ENCODE assay signal across 8 mouse cellular contexts in the genomic region with DNA sequence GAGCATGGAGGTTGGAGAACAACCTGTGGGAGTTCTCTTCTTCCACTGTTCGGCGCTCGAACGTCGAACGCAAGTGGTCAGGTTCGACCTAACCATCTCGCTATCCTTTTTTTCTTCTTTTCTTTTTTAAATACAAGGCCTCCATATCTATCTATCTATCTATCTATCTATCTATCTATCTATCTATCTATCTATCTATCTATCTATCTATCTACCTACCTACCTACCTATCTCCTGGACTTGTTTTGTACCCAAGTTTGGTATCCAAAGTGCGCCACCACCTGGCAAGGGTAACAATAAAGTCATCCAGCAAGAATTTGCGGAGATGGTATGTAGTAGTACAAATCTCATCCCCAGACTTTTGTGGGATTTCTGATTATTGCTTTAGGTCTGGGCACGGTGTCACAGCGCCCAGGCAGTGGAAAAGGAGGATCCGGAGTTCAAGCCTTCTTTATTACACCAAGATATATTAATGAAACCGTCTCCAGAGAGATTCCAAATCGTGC. TPM values are rescaled to one million over a fixed set of nuclear protein-coding genes. Genes with fewer than 3 reads are reported as not detected.
A peak's percentile ranks its signal among the peaks of the same experiment; 100 is the strongest.
DNase-seq lines count a peak whose midpoint lies in the region; ATAC-seq and TF ChIP-seq lines count a peak whose summit lies in the region.

A gene (minus strand): TSS at position 51 of the 506 bp plus-strand sequence.

- H3K4me1 ChIP-seq in embryonic facial prominence, embryonic 14.5 days (ENCODE audit: control insufficient read depth, insufficient read depth, low read length): peaks cover 31% of the 10 kb centered on the region
- H3K4me1 ChIP-seq in heart, embryonic 15.5 days (replicated peaks): peaks cover 47% of the 10 kb centered on the region
- peaks cover 12% of the 10 kb centered on the region; the same call in 1 of the 2 replicates for H3K4me1 ChIP-seq in lung, embryonic 14.5 days (ENCODE audit: insufficient read depth)
- peaks cover 12% of the 10 kb centered on the region; the same call in 1 of the 2 replicates for H3K4me1 ChIP-seq in small intestine, adult 2 months (ENCODE audit: control insufficient read depth, insufficient read depth, insufficient read length, low read length)

- H3K4me2 ChIP-seq in embryonic facial prominence, embryonic 14.5 days (ENCODE audit: low read depth, low read length): peak within 1 kb of the TSS; percentile 92
- H3K4me2 ChIP-seq in heart, embryonic 15.5 days: peak within 1 kb of the TSS; percentile 78
- peak within 1 kb of the TSS; percentile 86 for H3K4me2 ChIP-seq in lung, embryonic 14.5 days

- no peak for ATAC-seq in Patski
- no peak for ATAC-seq in embryonic facial prominence, embryonic 14.5 days (ENCODE audit: low read depth)
- ATAC-seq in heart, embryonic 15.5 days (replicated peaks; ENCODE audit: insufficient number of reproducible peaks, insufficient read depth, low FRiP score, low read depth): no peak
- no peak for ATAC-seq in lung, embryonic 14.5 days (ENCODE audit: insufficient read depth)

- no peaks in the 10 kb centered on the region for H3K9me3 ChIP-seq in embryonic facial prominence, embryonic 14.5 days (ENCODE audit: control insufficient read depth, low read length)
- H3K9me3 ChIP-seq in heart, embryonic 15.5 days (replicated peaks): no peaks in the 10 kb centered on the region
- H3K9me3 ChIP-seq in lung, embryonic 14.5 days (ENCODE audit: low read depth, low read length): no peaks in the 10 kb centered on the region

- H3K27ac ChIP-seq in embryonic facial prominence, embryonic 14.5 days (replicated peaks; ENCODE audit: low read depth, low read length): peak within 1 kb of the TSS; percentile 88
- H3K27ac ChIP-seq in heart, embryonic 15.5 days: peak within 1 kb of the TSS; percentile 87
- H3K27ac ChIP-seq in lung, embryonic 14.5 days (ENCODE audit: low read depth): peak within 1 kb of the TSS; percentile 89
- H3K27ac ChIP-seq in small intestine, adult 2 months (ENCODE audit: insufficient read depth, low read depth, low read length): peak within 1 kb of the TSS; percentile 69

- 13% methylated on average over 15 of the region's 15 CpGs for WGBS in embryonic facial prominence, embryonic 14.5 days
- 15% methylated on average over 15 of the region's 15 CpGs for WGBS in heart, embryonic 15.5 days
- WGBS in lung, embryonic 14.5 days: 12% methylated on average over 15 of the region's 15 CpGs
- 4% methylated on average over 15 of the region's 15 CpGs for WGBS in small intestine, adult 2 months

- peak within 1 kb of the TSS; percentile 72 for H3K4me3 ChIP-seq in embryonic facial prominence, embryonic 14.5 days (ENCODE audit: low read depth, low read length)
- H3K4me3 ChIP-seq in heart, embryonic 15.5 days: peak within 1 kb of the TSS; percentile 64
- peak within 1 kb of the TSS; percentile 77 for H3K4me3 ChIP-seq in lung, embryonic 14.5 days (ENCODE audit: low read depth, low read length)
- H3K4me3 ChIP-seq in small intestine, adult 2 months (ENCODE audit: low read depth, low read length): peak within 1 kb of the TSS; percentile 98

- no peak for TF ChIP-seq POLR2A in small intestine, adult 2 months (IDR thresholded peaks at IDR 0.05; ENCODE audit: low read depth, low read length)

- DNase-seq in 416B (ENCODE audit: low read depth) (peak; percentile 79), Patski (ENCODE audit: low read depth, low spot score) (no peak)
- peak; percentile 47 for DNase-seq in embryonic facial prominence, embryonic 14.5 days (ENCODE audit: low spot score)
- DNase-seq in kidney, postnatal 14 days: peak; percentile 56
- peak; percentile 63 for DNase-seq in lung, embryonic 14.5 days
- no peak for DNase-seq in urinary bladder, postnatal 10 days (ENCODE audit: low spot score)

- in situ Hi-C loops in Patski (cut with MboI; ENCODE audit: low pct_unique_long_range_greater_than_20kb): loop anchor here (10.0 kb wide), 1 partner anchor 361 kb away; a partner anchor contains a TSS

- POLR2A ChIA-PET in Patski (lab: Charles Lee): interaction anchor here (0.9 kb wide), 1 partner anchor 9 kb away, joined by 3 read pairs; no protein-coding TSS in a partner anchor

- no peaks in the 10 kb centered on the region for H3K27me3 ChIP-seq in Patski
- no peaks in the 10 kb centered on the region for H3K27me3 ChIP-seq in embryonic facial prominence, embryonic 14.5 days (replicated peaks; ENCODE audit: control insufficient read depth, insufficient read depth, low read length)
- H3K27me3 ChIP-seq in heart, embryonic 15.5 days: no peaks in the 10 kb centered on the region
- no peaks in the 10 kb centered on the region for H3K27me3 ChIP-seq in lung, embryonic 14.5 days (ENCODE audit: insufficient read depth, low read length)
- H3K27me3 ChIP-seq in small intestine, adult 2 months (ENCODE audit: control insufficient read depth, insufficient read depth, low read length): no peaks in the 10 kb centered on the region

- peak within 1 kb of the TSS; percentile 90 for H3K9ac ChIP-seq in embryonic facial prominence, embryonic 14.5 days (ENCODE audit: low read depth, low read length)
- H3K9ac ChIP-seq in heart, embryonic 15.5 days: peak within 1 kb of the TSS; percentile 76
- H3K9ac ChIP-seq in lung, embryonic 14.5 days: peak within 1 kb of the TSS; percentile 90

- no peak for TF ChIP-seq CTCF in Patski (IDR thresholded peaks at IDR 0.05)
- TF ChIP-seq CTCF in lung, embryonic 14.5 days (IDR thresholded peaks at IDR 0.05; ENCODE audit: low read depth): peak; percentile 54
- TF ChIP-seq CTCF in small intestine, adult 2 months (IDR thresholded peaks at IDR 0.05; ENCODE audit: extremely low read depth, insufficient read length, insufficient replicate concordance, low read depth, low read length): no peak

- peaks cover 36% of the 10 kb centered on the region for H3K36me3 ChIP-seq in embryonic facial prominence, embryonic 14.5 days (ENCODE audit: control insufficient read depth, insufficient read depth, low read length)
- peaks cover 30% of the 10 kb centered on the region for H3K36me3 ChIP-seq in heart, embryonic 15.5 days
- H3K36me3 ChIP-seq in lung, embryonic 14.5 days (ENCODE audit: insufficient read depth): peaks cover 34% of the 10 kb centered on the region
- H3K36me3 ChIP-seq in small intestine, adult 2 months (ENCODE audit: control insufficient read depth, insufficient read depth, low read length): peaks cover 25% of the 10 kb centered on the region

- CTCF ChIA-PET in Patski (lab: Charles Lee): interaction anchor here (0.7 to 1.2 kb wide), 3 partner anchors 11 to 181 kb away, joined by 3 to 6 read pairs (median 4); no protein-coding TSS in a partner anchor

RNA-seq across cellular contexts. Expression of the gene that starts here (rescaled TPM):
- polyA plus RNA-seq in Patski (2021): 505 TPM
- 1,001 and 1,064 TPM in 2 replicates for polyA plus RNA-seq in embryonic facial prominence, embryonic 14.5 days (2014; fragmentation: Nextera tagmentation; extraction: Ambion mirVana)
- 474 and 613 TPM in 2 replicates for polyA plus RNA-seq in heart, embryonic 15.5 days (2015; fragmentation: Nextera tagmentation; extraction: Ambion mirVana)
- polyA plus RNA-seq in lung, embryonic 14.5 days (2014; fragmentation: Nextera tagmentation; extraction: Ambion mirVana): 935 and 1,086 TPM in 2 replicates
- polyA plus RNA-seq in small intestine, adult 2 months (2012; rRNA removed): 34.0 and 67.2 TPM in 2 replicates

Comparison
In these comparisons a context has a peak if more than half of its experiments do, and no peak if none do; other contexts are left out.
1. DNase-seq: peak in 416B (single experiment), embryonic facial prominence, embryonic 14.5 days (single experiment), kidney, postnatal 14 days (single experiment) and lung, embryonic 14.5 days (single experiment); none in Patski (single experiment) and urinary bladder, postnatal 10 days (single experiment).
2. Peak in every context shown above with its lines, with median percentiles within 50 percentile points of each other: H3K27ac ChIP-seq, H3K4me2 ChIP-seq, H3K4me3 ChIP-seq and H3K9ac ChIP-seq.